Mouse (Mus musculus) kidney, adult 18-20 months (tissue): ENCODE measurements around the gene Hoxc10.
A peak's percentile ranks its signal among the peaks of the same experiment; 100 is the strongest.

ENCODE experiments used
- DNase-seq: peaks from one replicate; pipeline ENCODE4 v3.0.0; 2021

Hoxc10 gene

GRCm38 (mm10) chr15:102945185-102946077, 21.2 kb upstream of the Hoxc10 start:
- DNase-seq: no peak

GRCm38 (mm10) chr15:102947276-102947675, 19.3 kb upstream of the Hoxc10 start:
- no peak for DNase-seq

GRCm38 (mm10) chr15:102948842-102949241, 17.8 kb upstream of the Hoxc10 start:
- DNase-seq: no peak

GRCm38 (mm10) chr15:102949696-102950095, 16.9 kb upstream of the Hoxc10 start:
- DNase-seq: no peak

- DNase-seq: no peak
These were observed 15.7 kb upstream of the Hoxc10 start for GRCm38 (mm10) chr15:102950877-102951276.

GRCm38 (mm10) chr15:102953561-102953960, 13.0 kb upstream of the Hoxc10 start:
- no peak for DNase-seq

GRCm38 (mm10) chr15:102954192-102955006, 12.2 kb upstream of the Hoxc10 start, which contains the start of gene Hoxc11:
Hoxc11 (plus strand) TSS chr15:102954427.
- DNase-seq: peak; percentile 57

GRCm38 (mm10) chr15:102955007-102955382, 11.6 kb upstream of the Hoxc10 start:
- DNase-seq: no peak

- peak; percentile 53 for DNase-seq
These were observed 10.6 kb upstream of the Hoxc10 start for GRCm38 (mm10) chr15:102955833-102956640.

- no peak for DNase-seq
These were observed 9.7 kb upstream of the Hoxc10 start for GRCm38 (mm10) chr15:102956906-102957305.

- DNase-seq: no peak
These were observed 6.9 kb upstream of the Hoxc10 start for GRCm38 (mm10) chr15:102959663-102960191.

GRCm38 (mm10) chr15:102961728-102962127, 4.9 kb upstream of the Hoxc10 start:
- no peak for DNase-seq

GRCm38 (mm10) chr15:102962492-102962891, 4.1 kb upstream of the Hoxc10 start:
- peak; percentile 63 for DNase-seq

- DNase-seq: peak; percentile 56
These were observed 3.3 kb upstream of the Hoxc10 start for GRCm38 (mm10) chr15:102963259-102963658.

- DNase-seq: peak; percentile 76
These were observed 2.6 kb upstream of the Hoxc10 start for GRCm38 (mm10) chr15:102963671-102964640.

GRCm38 (mm10) chr15:102965003-102965891, 1.3 kb upstream of the Hoxc10 start:
- peak; percentile 64 for DNase-seq

GRCm38 (mm10) chr15:102965892-102966775, 462 bp upstream of the Hoxc10 start:
- DNase-seq: peak; percentile 93

- no peak for DNase-seq
These were observed 615 bp downstream of the Hoxc10 start, which contains the start of gene Hoxc5 for GRCm38 (mm10) chr15:102967312-102967510. Hoxc5 (plus strand) TSS chr15:102967443.
